Mouse (Mus musculus): ENCODE measurements around the gene Lman2l. TPM values are rescaled to one million over a fixed set of nuclear protein-coding genes. Genes with fewer than 3 reads are reported as not detected.

The Lman2l gene
- 1.1 and 6.7 TPM in 2 replicates for polyA plus RNA-seq (2012; ENCODE audit: insufficient read depth, low replicate concordance)

- TF ChIP-seq GATA1 (IDR thresholded peaks at IDR 0.05; ENCODE audit: borderline replicate concordance, low read length) (no peak), FLI1 (IDR thresholded peaks at IDR 0.05; ENCODE audit: low read length) (no peak)
- H3K4me3 ChIP-seq (replicated peaks): peak within 1 kb of the TSS; percentile 98
- peaks cover 11% of the 10 kb centered on the region for H3K9me3 ChIP-seq
- H3K27me3 ChIP-seq (replicated peaks): no peaks in the 10 kb centered on the region
- H3K36me3 ChIP-seq (replicated peaks; ENCODE audit: low read length): peaks cover 34% of the 10 kb centered on the region
- peaks cover 41% of the 10 kb centered on the region for H3K4me1 ChIP-seq
Observed at GRCm38 (mm10) chr1:36444471-36445464, at the start of gene Lman2l. TSS of gene Lman2l (minus strand) at chr1:36445271.

DNA sequence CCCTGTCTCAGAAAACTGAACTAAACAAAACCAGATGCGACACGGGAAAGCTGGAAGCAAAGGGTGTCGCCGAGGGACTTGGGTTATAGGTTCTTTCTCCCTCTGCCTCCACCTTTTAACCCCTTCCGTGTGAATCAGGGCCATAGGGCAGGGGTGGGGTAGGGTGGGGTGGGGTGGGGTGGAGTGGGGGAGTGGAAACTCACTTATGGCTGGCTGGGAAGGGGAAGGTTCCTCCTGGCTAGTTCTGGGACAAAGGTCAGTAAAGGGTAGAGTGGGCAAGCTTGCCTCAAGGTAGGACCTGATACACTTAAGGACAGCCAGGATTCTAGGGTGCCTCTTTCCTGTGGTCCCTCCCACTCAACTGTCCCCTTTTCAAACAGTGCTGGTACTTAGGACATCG, 48.2 kb upstream of the Lman2l start:
- TF ChIP-seq FLI1 (IDR thresholded peaks at IDR 0.05; ENCODE audit: low read length): no peak
- TF ChIP-seq GATA1 (IDR thresholded peaks at IDR 0.05; ENCODE audit: borderline replicate concordance, low read length): no peak
- peaks cover 62% of the 10 kb centered on the region for H3K4me1 ChIP-seq
- H3K36me3 ChIP-seq (replicated peaks; ENCODE audit: low read length): peaks cover 19% of the 10 kb centered on the region
- H3K9me3 ChIP-seq: no peaks in the 10 kb centered on the region
- no peaks in the 10 kb centered on the region for H3K27me3 ChIP-seq (replicated peaks)
- no peak overlapping the region for H3K4me3 ChIP-seq (replicated peaks)

DNA sequence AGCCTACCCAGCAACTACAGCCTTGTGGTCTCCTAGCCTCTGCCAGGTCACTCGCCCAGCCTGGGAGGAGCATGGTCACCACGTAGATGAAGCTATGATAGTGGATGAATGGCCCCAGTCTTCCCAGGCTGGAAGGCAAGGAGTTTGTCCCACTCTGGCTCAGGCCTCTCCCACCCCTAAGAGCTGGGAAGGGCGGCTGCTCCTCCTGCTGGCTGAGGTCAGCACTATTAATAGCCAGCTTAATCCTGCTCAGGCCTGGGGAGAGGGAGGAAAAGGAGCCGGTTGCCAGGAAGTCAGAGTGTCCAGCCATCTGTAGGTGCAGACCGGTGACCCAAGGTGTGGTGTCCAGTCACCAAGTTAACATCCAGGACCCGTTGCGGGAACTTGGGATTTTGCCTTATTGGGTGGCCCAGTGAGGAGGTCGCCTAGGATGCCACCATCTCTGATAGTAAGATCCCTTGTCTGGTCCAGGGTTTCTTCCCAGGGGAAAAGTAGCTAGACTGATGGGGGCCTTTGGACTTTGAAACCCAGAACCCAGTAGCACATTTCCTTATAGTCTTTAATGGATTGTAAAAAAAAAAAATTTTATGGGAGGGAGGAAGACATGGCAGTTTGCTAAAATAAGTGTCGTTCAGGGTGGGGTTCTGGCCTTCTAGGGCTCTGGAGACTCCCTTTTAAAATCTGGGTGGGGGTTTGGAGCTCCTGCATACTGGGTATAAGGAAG, 47.5 kb upstream of the Lman2l start:
- TF ChIP-seq FLI1 (IDR thresholded peaks at IDR 0.05; ENCODE audit: low read length): no peak
- TF ChIP-seq GATA1 (IDR thresholded peaks at IDR 0.05; ENCODE audit: borderline replicate concordance, low read length): no peak
- peaks cover 15% of the 10 kb centered on the region for H3K36me3 ChIP-seq (replicated peaks; ENCODE audit: low read length)
- H3K4me1 ChIP-seq: peaks cover 61% of the 10 kb centered on the region
- peak overlapping the region; percentile 40 for H3K4me3 ChIP-seq (replicated peaks)
- H3K27me3 ChIP-seq (replicated peaks): no peaks in the 10 kb centered on the region
- H3K9me3 ChIP-seq: no peaks in the 10 kb centered on the region

DNA sequence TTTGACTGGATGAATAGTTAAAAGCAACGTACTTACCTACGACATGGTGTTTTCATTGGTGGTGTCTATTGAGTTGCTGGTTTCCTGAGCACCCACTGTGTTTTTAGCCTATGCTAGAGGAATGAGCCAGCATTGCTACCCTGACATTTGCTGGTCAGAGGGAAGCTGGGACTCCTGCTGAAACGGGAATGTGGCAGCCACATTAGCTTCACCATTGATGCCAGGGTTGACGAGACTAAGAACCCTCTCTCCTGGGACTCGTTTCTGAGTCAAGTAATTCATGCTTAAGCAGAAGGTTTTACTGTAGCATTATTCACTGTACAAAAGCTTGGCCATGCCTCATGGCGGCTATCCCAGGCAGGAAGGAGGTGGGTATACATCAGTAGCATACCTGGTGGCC, 44.6 kb upstream of the Lman2l start:
- peaks cover 53% of the 10 kb centered on the region for H3K4me1 ChIP-seq
- H3K9me3 ChIP-seq: no peaks in the 10 kb centered on the region
- H3K4me3 ChIP-seq (replicated peaks): no peak overlapping the region
- H3K36me3 ChIP-seq (replicated peaks; ENCODE audit: low read length): peaks cover 15% of the 10 kb centered on the region
- no peaks in the 10 kb centered on the region for H3K27me3 ChIP-seq (replicated peaks)
- TF ChIP-seq GATA1 (IDR thresholded peaks at IDR 0.05; ENCODE audit: borderline replicate concordance, low read length) (no peak), FLI1 (IDR thresholded peaks at IDR 0.05; ENCODE audit: low read length) (no peak)

DNA sequence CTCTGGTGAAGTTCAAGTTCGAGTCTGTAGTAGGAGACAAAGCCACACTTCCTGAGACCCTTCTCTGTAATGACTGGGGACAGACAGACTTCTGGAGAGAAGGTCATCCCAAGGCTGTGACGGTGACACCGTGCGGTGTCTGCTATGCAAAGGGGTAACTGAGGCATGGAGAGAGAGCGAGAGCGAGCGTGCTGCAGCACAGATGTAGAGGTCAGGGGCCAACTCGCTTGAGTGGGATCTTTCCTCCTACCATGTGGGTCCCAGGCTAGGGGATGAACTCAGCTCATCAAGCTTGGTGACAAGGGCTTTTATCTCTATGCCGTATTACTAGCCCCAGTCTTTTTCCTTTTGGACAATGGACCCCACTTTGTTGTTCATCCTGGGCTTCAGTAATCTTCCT, 42.0 kb upstream of the Lman2l start:
- H3K27me3 ChIP-seq (replicated peaks): no peaks in the 10 kb centered on the region
- peaks cover 21% of the 10 kb centered on the region for H3K36me3 ChIP-seq (replicated peaks; ENCODE audit: low read length)
- no peak for TF ChIP-seq FLI1 (IDR thresholded peaks at IDR 0.05; ENCODE audit: low read length)
- no peak for TF ChIP-seq GATA1 (IDR thresholded peaks at IDR 0.05; ENCODE audit: borderline replicate concordance, low read length)
- H3K9me3 ChIP-seq: no peaks in the 10 kb centered on the region
- peaks cover 63% of the 10 kb centered on the region for H3K4me1 ChIP-seq
- no peak overlapping the region for H3K4me3 ChIP-seq (replicated peaks)

- Histone ChIP-seq H3K36me3 (replicated peaks; ENCODE audit: low read length) (peaks cover 26% of the 10 kb centered on the region), H3K27me3 (replicated peaks) (no peaks in the 10 kb centered on the region), H3K4me1 (peaks cover 64% of the 10 kb centered on the region), H3K4me3 (replicated peaks) (no peak overlapping the region), H3K9me3 (no peaks in the 10 kb centered on the region)
- no peak for TF ChIP-seq GATA1 (IDR thresholded peaks at IDR 0.05; ENCODE audit: borderline replicate concordance, low read length)
- TF ChIP-seq FLI1 (IDR thresholded peaks at IDR 0.05; ENCODE audit: low read length): no peak
Observed at GRCm38 (mm10) chr1:36485080-36485479, 40.0 kb upstream of the Lman2l start.

- H3K4me1 ChIP-seq: peaks cover 62% of the 10 kb centered on the region
- no peaks in the 10 kb centered on the region for H3K9me3 ChIP-seq
- no peaks in the 10 kb centered on the region for H3K27me3 ChIP-seq (replicated peaks)
- H3K36me3 ChIP-seq (replicated peaks; ENCODE audit: low read length): peaks cover 38% of the 10 kb centered on the region
- peak overlapping the region; percentile 71 for H3K4me3 ChIP-seq (replicated peaks)
- TF ChIP-seq FLI1 (IDR thresholded peaks at IDR 0.05; ENCODE audit: low read length) (no peak), GATA1 (IDR thresholded peaks at IDR 0.05; ENCODE audit: borderline replicate concordance, low read length) (no peak)
Observed at GRCm38 (mm10) chr1:36483825-36484224, 38.8 kb upstream of the Lman2l start.

DNA sequence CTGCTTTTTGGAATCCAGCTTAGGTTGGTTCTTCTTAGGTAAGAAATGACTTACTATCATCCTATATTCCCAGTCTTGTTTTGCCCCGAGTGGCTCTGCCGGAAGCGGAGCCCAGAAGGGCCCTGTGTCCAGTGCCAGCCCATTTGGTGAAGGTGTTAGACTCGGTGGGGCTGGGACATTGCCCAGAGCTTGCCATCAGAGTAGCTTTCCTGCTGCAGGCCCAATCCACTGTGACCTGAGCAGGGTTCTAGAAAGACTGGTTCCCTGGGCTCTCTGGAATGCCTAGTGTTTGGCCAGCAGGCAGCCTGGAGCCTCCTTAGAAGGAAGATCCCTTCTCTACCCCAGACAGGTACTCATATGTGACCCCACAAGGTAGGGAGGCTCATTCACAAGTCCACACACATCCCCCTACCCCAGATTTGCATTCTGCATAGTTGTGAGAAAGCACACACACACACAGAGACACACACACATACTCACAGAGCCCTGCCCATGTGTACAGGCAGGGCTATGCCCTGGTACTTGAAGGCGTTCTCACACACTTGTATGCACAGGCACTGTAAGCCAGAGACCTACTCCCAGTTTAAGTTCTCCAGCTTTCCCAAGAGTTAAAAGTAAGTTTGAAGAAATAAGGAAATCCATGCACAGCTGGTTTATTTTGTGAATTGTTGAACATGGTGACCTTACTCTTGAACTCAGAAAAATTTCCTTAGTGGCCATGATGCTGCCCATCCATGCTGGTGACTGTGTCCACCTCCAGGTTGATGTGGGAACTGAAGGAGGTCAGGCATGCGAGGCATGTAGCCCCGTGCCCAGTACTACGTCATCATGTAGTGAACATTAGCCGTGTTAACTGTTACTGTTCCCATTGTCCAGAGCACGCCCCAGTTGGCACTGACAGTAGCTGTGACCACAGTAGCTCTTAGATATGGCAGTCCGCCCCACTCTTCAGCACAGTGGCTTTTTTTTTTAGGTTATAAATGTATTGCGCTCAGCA, 35.1 kb upstream of the Lman2l start:
- Histone ChIP-seq H3K27me3 (replicated peaks) (no peaks in the 10 kb centered on the region), H3K4me1 (peaks cover 81% of the 10 kb centered on the region), H3K4me3 (replicated peaks) (no peak overlapping the region), H3K36me3 (replicated peaks; ENCODE audit: low read length) (peaks cover 53% of the 10 kb centered on the region), H3K9me3 (no peaks in the 10 kb centered on the region)
- TF ChIP-seq GATA1 (IDR thresholded peaks at IDR 0.05; ENCODE audit: borderline replicate concordance, low read length) (no peak), FLI1 (IDR thresholded peaks at IDR 0.05; ENCODE audit: low read length) (no peak)

DNA sequence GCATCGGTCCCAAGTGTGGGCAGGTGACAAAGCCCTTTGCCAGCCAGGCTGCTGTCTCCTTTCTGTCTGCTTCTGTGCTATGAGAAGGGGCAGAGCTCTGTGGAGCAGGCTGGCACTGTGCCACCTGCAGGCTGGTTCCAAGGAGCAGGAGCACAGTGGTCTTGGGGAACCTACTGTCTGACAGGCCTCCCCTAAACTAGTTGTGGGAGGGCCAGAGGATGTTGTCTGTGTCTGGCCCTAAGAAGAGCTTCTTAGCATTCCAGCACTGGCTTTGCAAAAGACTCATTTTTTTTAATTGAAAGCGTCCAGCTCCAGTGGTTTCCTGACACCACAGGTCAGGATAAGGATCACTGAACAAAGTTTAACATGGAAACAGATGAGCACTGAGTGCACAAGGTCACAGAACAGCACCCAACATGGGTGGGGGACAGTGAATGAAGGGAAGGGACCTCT, 33.3 kb upstream of the Lman2l start:
- H3K9me3 ChIP-seq: no peaks in the 10 kb centered on the region
- H3K4me1 ChIP-seq: peaks cover 85% of the 10 kb centered on the region
- peak overlapping the region; percentile 47 for H3K4me3 ChIP-seq (replicated peaks)
- peaks cover 66% of the 10 kb centered on the region for H3K36me3 ChIP-seq (replicated peaks; ENCODE audit: low read length)
- TF ChIP-seq FLI1 (IDR thresholded peaks at IDR 0.05; ENCODE audit: low read length) (no peak), GATA1 (IDR thresholded peaks at IDR 0.05; ENCODE audit: borderline replicate concordance, low read length) (no peak)
- no peaks in the 10 kb centered on the region for H3K27me3 ChIP-seq (replicated peaks)

Measured in megakaryocyte, embryonic 14.5 days (primary cell).